Mouse (Mus musculus) cerebellum, adult 9-10 months (tissue): ENCODE measurements around the gene Gpsm2.
"Not testable (repeated sequence)": the region's sequence is repeated elsewhere in the genome, so short reads cannot be mapped to it uniquely, and the experiment has no call there.

Source experiments
- DNase-seq: peaks from one replicate; pipeline ENCODE4 v3.0.0; 2022

Gene Gpsm2

DNA sequence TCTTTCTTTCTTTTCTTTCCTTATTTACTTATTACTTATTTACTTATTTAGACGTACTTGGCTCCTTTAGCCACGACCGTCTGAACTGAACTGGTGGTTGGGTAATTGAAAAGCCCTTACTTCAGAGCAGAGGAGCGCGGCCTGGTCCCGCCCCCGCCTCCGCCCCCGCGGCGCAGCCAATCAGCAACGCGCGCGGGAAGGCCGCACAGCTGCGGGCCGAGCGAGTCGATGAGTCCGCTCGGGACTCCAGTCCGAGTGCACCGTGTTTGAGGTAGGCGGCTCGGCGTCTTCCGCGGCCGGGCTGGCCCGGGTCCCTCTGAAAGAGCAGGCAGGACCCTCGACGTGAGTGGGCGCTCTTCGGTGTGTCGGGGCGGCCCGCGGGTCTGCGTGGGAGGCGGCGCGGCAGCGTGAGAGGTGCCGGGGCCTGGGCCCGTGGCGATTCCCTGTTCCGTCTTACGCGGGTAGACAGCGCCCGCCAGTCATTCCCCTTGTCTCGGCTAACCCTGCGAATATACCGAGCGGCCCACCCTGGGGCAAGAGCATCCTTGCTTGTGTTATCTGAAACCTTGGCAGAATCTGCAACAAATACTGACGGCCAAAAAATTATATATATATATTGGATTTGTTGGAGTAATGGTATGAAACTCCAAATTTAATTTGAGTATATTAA, 68.3 kb downstream of the Gpsm2 start, which contains the start of gene Clcc1:
Gene Clcc1, plus strand, starts transcription at position 204 of the 670 bp plus-strand sequence.
- DNase-seq = peak; percentile 93

DNA sequence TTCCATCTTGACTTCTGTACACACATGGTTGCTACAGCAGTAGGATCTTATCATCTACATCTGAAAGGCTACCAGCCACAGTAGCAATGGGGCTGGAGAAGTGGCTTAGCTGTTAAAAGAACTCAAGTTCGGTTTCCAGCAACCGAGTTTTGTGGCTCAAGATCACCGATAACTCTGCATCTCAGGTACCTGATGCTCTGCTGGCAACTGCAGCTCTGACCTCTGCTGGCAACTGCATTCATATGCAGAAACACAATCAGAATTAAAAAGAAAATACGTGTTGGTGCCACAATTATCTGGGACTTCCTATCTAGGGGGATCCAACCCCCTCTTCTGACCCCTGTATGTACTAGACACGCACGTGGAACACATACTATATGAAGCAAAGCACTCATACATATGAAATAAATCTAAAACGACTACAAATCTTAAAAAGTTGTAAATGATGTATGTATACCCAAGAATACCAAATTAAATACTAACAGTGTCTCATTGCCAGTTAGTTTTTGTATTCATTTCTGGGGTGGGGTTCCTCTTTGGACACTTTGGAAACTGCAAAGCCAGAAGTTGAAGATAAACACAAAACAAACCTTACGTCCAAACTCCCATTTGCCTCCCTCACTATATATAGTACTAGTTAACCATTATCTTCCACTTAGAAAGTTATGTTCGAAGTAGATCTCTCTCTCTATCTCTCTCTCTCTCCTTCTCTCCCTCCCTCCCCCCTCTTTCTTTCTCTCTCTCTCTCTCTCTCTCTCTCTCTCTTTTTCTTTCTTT, 69.1 kb downstream of the Gpsm2 start:
- no peak for DNase-seq

DNA sequence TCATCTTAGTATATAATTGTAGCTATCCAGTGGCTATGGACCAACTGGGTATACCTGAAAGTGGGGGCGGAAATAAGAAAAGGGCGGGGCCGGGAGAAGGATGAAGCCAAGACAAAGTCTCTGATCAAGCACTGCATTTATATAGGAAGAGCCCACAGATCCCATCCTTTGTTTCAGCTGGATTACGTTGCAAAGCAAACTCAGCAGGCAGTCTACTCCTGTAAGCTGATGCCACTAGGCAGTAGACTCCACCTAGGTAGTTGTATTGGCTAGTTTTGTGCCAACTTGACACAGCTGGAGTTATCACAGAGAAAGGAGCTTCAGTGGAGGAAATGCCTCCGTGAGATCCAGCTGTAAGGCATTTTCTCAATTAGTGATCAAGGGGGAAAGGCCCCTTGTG, 74.4 kb downstream of the Gpsm2 start:
- DNase-seq = not testable (repeated sequence)

DNA sequence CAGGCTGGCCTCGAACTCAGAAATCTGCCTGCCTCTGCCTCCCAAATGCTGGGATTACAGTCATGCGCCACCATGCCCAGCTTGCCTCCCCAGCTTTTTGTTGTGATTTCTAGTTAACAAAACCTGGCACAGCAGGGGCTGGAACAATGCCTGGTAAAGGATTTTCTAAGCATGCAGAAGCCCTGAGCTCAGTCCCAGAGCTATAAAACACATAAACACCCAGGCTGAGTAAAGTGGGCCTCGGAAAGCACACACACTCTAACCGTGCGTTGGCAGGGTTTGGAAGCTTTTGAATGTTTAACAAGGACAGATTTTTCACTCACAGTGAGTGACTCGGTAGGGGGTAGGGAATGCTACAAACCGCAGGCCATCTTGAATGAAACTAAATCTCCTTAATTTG, 76.1 kb downstream of the Gpsm2 start:
- DNase-seq = peak; percentile 44

DNA sequence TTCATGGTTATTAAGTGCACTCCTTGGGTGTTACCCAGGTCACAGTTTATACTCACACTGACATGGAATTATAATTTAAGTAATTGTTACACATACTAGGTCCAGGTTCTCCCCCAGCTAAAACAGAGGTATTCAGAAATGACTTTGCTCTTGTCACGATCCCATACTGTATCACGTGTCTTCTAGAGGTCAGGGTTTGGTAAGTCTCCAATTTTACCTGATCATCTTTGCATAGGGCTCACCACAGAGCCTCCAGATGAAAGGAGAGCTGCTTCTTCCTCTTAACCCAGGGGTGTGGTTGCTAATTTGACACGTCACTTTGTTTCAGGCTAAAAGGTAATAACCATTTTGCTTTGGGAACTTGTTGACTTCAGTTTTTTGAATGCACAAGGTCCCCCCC, 77.3 kb downstream of the Gpsm2 start:
- DNase-seq = no peak

DNA sequence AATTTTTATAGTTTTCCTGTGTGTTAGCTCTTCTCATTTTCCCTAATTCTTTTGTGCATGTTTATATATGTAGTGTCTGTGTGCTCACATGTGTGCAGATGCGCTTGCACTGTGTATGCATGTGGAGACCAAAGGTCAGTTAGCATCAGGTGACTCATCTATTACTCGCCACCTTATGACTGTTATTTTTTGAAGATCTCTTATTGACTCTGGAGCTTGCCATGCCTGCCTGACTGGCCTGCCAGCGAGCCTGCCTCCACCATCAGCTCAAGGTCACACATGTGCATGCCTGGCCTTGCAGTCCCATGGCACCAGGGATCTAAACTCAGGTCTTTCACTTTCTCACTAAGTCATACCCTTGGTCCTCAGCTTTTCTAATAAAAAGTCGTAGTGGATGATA, 81.1 kb downstream of the Gpsm2 start:
- no peak for DNase-seq

DNA sequence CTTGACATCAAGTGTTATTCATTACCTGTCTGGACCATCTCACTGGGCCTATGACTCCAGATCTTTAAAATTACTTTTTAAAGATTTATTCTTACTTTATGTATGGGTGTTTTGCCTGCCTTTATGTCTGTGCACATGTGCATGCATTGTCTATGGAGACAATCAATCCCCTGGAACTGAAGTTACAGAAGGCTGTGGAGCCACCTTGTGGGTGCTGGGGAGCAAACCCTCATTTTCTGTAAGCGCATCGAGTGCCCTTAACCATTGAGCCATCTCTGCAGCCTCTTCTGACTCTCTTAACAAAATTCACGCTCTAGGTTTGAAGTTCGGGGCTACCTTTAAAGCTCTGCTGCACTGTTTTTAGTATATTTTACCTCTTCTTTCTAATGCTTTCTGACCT, 82.7 kb downstream of the Gpsm2 start:
- no peak for DNase-seq

DNA sequence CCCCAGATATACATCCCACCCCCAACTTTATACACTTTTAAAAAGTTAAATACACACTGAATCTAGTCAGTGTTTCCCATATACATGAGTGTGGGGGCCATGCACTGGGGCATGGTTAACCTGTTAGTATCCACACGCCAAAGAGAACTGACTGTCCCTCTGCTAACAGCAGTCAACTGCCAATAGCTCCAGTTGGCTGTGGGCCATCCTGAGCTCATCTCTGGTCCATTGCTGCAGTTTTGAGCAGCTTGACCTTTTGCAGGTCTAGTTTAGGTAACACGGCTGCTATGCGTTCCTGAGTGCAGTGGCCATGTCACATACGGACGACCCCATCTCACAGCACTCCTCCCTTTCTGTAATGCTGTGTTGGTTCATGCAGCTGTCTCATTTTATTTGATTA, 87.3 kb downstream of the Gpsm2 start:
- peak; percentile 12 for DNase-seq
